Mouse (Mus musculus) liver, postnatal 0 days (tissue): ENCODE data around the gene Hspa1b.

Experiments
- CTCF ChIP-seq: sonication (generic); IDR thresholded peaks from 2 replicates; pipeline ENCODE4 v1.5.1; 2016; ENCODE audit warnings: antibody characterized with exemption, low read depth
- EP300 ChIP-seq: IDR thresholded peaks from 2 replicates; pipeline ENCODE4 v1.6.1; 2016; ENCODE audit warnings: antibody characterized with exemption, low read depth, mild to moderate bottlenecking

DNA sequence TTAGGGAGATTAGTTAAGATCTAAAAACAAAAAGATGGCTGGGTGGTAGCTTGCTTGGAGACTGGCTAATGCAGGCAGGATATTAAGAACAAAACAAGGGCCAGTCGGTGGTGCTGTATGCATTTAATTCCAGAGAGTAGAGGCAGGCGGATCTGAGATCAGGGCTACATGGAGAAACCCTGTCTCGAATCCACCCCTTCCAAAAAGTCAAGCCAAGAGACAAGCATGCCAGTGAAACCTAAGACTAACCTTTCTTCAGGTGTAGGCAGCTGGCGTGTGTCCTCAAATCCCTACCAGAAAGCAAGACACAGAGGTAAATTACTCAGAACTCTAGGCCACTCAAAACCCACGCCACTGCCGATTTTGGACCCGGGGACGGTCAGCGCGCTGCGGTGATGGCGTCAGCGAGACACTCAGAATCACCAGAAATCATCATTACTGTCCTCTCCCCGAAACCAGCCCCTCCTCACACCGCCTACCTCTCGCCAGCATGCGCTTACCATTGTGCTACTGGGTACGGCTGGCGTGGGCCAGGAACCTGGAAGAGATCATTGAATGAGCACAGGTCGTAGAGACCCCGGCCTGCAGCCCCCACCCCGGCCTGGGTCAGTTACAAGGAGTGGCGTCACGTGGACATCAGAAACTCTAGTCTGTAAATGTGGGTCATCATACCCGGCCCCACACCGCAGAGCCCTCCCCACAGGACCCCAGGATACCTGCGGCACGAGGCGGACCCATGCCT is 7.2 kb downstream of the Hspa1b start:
- TF ChIP-seq CTCF (no peak), EP300 (no peak)
